Comparison of ENCODE assay signal across 7 mouse cellular contexts in genomic region chr11:20038723-20039122, GRCm38 (mm10).
DNase-seq lines count a peak whose midpoint lies in the region; ATAC-seq lines count a peak whose summit lies in the region.

No protein-coding gene starts in this region.

- no peak overlapping the region for H3K9ac ChIP-seq in embryonic facial prominence, embryonic 14.5 days (ENCODE audit: low read depth, low read length)

- H3K4me1 ChIP-seq in embryonic facial prominence, embryonic 14.5 days (ENCODE audit: control insufficient read depth, insufficient read depth, low read length): peaks cover 24% of the 10 kb centered on the region

- H3K27ac ChIP-seq in embryonic facial prominence, embryonic 14.5 days (replicated peaks; ENCODE audit: low read depth, low read length): no peak overlapping the region

- H3K36me3 ChIP-seq in embryonic facial prominence, embryonic 14.5 days (ENCODE audit: control insufficient read depth, insufficient read depth, low read length): no peaks in the 10 kb centered on the region

- DNase-seq in lung, postnatal 10 days: peak; percentile 43
- DNase-seq in lung, postnatal 36 days: no peak
- DNase-seq in embryonic facial prominence, embryonic 14.5 days (ENCODE audit: low spot score): peak; percentile 65
- peak; percentile 76 to 81 for DNase-seq in left cerebral cortex, postnatal 14 days (ENCODE audit: low spot score in 2 of 2)
- DNase-seq in right cerebral cortex, postnatal 10 days (ENCODE audit: low spot score in 2 of 2): peak; percentile 84 to 87
- DNase-seq in gastrocnemius, postnatal 10 days: no peak

- no peaks in the 10 kb centered on the region for H3K9me3 ChIP-seq in embryonic facial prominence, embryonic 14.5 days (ENCODE audit: control insufficient read depth, low read length)

- no peak overlapping the region for H3K4me3 ChIP-seq in embryonic facial prominence, embryonic 14.5 days (ENCODE audit: low read depth, low read length)

- H3K4me2 ChIP-seq in embryonic facial prominence, embryonic 14.5 days (ENCODE audit: low read depth, low read length): peak overlapping the region; percentile 25; the same call in 1 of the 2 replicates

- ATAC-seq in embryonic facial prominence, embryonic 14.5 days (ENCODE audit: low read depth): 0 out of 2 replicates have a peak, but pooled peaks have one; percentile 46
- no peak for ATAC-seq in activated CD4-positive, CD25-positive, alpha-beta regulatory T cell, adult 4 months

- intact Hi-C loops in left cerebral cortex, postnatal 14 days (cut with DNase I): loop anchor here (5.0 kb wide), 2 partner anchors 111 to 206 kb away; no protein-coding TSS in a partner anchor

- 24% methylated on average over 8 of the region's 8 CpGs for WGBS in embryonic facial prominence, embryonic 14.5 days

- no peaks in the 10 kb centered on the region for H3K27me3 ChIP-seq in embryonic facial prominence, embryonic 14.5 days (replicated peaks; ENCODE audit: control insufficient read depth, insufficient read depth, low read length)

Comparison
In these comparisons a context has a peak if more than half of its experiments do, and no peak if none do; other contexts are left out.
1. DNase-seq: peak in lung, postnatal 10 days (single experiment), embryonic facial prominence, embryonic 14.5 days (single experiment), left cerebral cortex, postnatal 14 days (2 of 2) and right cerebral cortex, postnatal 10 days (2 of 2); none in lung, postnatal 36 days (single experiment) and gastrocnemius, postnatal 10 days (single experiment).